Mouse (Mus musculus): ENCODE results near the gene Tnni3k. TPM values are rescaled to one million over a fixed set of nuclear protein-coding genes. Genes with fewer than 3 reads are reported as not detected.
A peak's percentile ranks its signal among the peaks of the same experiment; 100 is the strongest.
"Not testable (repeated sequence)": the region's sequence is repeated elsewhere in the genome, so short reads cannot be mapped to it uniquely, and the experiment has no call there.

Gene Tnni3k
- total RNA-seq, 4 experiments from 2014 or later, result not detected

- not testable (repeated sequence) for DNase-seq
These were observed 235.5 kb downstream of the Tnni3k start for GRCm38 (mm10) chr3:154819684-154820083.

GRCm38 (mm10) chr3:154817732-154818131 is 237.5 kb downstream of the Tnni3k start:
- DNase-seq, result peak; percentile 15

- DNase-seq, result no peak
These were observed 238.2 kb downstream of the Tnni3k start for GRCm38 (mm10) chr3:154816801-154817625.

- DNase-seq, result no peak
These were observed 239.0 kb downstream of the Tnni3k start for GRCm38 (mm10) chr3:154816231-154816630.

- DNase-seq, result no peak
These were observed 239.6 kb downstream of the Tnni3k start for GRCm38 (mm10) chr3:154815606-154816005.

GRCm38 (mm10) chr3:154812893-154813292 is 242.3 kb downstream of the Tnni3k start:
- DNase-seq, result no peak

- no peak for DNase-seq
These were observed 243.4 kb downstream of the Tnni3k start for GRCm38 (mm10) chr3:154811833-154812232.

- no peak for DNase-seq
These were observed 243.9 kb downstream of the Tnni3k start for GRCm38 (mm10) chr3:154811281-154811680.

GRCm38 (mm10) chr3:154810273-154810870 is 244.8 kb downstream of the Tnni3k start:
- no peak for DNase-seq

GRCm38 (mm10) chr3:154806626-154807025 is 248.6 kb downstream of the Tnni3k start:
- no peak for DNase-seq

GRCm38 (mm10) chr3:154800888-154801429 is 254.2 kb downstream of the Tnni3k start:
- DNase-seq, result peak; percentile 14

GRCm38 (mm10) chr3:154800454-154800853 is 254.8 kb downstream of the Tnni3k start:
- DNase-seq, result no peak

- DNase-seq, result no peak
These were observed 256.4 kb downstream of the Tnni3k start for GRCm38 (mm10) chr3:154798806-154799205.

GRCm38 (mm10) chr3:154793571-154793970 is 261.6 kb downstream of the Tnni3k start:
- no peak for DNase-seq

- no peak for DNase-seq
These were observed 267.6 kb downstream of the Tnni3k start for GRCm38 (mm10) chr3:154787611-154788010.

- no peak for DNase-seq
These were observed 268.9 kb downstream of the Tnni3k start for GRCm38 (mm10) chr3:154786354-154786753.

- DNase-seq, result no peak
These were observed 276.2 kb downstream of the Tnni3k start for GRCm38 (mm10) chr3:154778836-154779595.

GRCm38 (mm10) chr3:154771651-154772050 is 283.6 kb downstream of the Tnni3k start:
- no peak for DNase-seq

GRCm38 (mm10) chr3:154766321-154766720 is 288.9 kb downstream of the Tnni3k start:
- DNase-seq, result no peak

- no peak for DNase-seq
These were observed 291.1 kb downstream of the Tnni3k start for GRCm38 (mm10) chr3:154764115-154764514.

- DNase-seq, result no peak
These were observed 291.8 kb downstream of the Tnni3k start for GRCm38 (mm10) chr3:154763374-154763773.

- DNase-seq, result no peak
These were observed 294.1 kb downstream of the Tnni3k start for GRCm38 (mm10) chr3:154761108-154761507.

GRCm38 (mm10) chr3:154758089-154758488 is 297.1 kb downstream of the Tnni3k start:
- DNase-seq, result no peak
